Mouse (Mus musculus): Measurements from ENCODE around the gene Gm21761. TPM values are rescaled to one million over a fixed set of nuclear protein-coding genes. Genes with fewer than 3 reads are reported as not detected.
"Not testable (repeated sequence)": the region's sequence is repeated elsewhere in the genome, so short reads cannot be mapped to it uniquely, and the experiment has no call there.

The Gm21761 gene
- polyA plus RNA-seq (2012; ENCODE audit: insufficient read depth, insufficient read length, low replicate concordance, missing spikeins) = not detected in 2 replicates

- not testable (repeated sequence) for H3K27ac ChIP-seq (ENCODE audit: insufficient read depth, low read depth, low read length); H3K4me1 ChIP-seq (ENCODE audit: control insufficient read depth, insufficient read depth, low read length); H3K4me3 ChIP-seq (ENCODE audit: insufficient read depth, low read depth, low read length)
- 92% methylated on average over 2 of the region's 5 CpGs for WGBS
These were observed at the start of gene Gm21761 for GRCm38 (mm10) chr13:119929172-119929571. Gene Gm21761, minus strand, starts transcription at chr13:119929272.

DNA sequence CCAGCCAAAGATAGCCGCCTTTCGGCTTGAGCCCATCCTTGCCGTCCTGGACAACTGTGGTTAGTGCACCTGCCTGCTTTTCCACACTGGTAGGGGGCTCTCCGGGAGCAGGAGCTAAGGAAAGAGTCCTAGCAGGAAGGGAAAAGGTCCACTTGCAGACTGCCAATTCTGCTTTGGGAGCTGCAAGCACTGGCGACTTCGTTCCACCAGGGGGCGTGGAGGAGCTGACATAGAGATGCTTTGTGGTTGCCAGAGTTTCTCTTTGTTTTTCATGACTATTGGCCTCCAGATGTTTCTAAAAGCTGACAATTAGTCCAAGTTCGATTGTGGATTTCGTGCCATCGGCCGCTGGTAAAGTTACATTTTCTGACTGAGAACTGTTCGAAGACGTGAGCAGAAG, 40.1 kb upstream of the Gm21761 start:
- H3K4me1 ChIP-seq (ENCODE audit: control insufficient read depth, insufficient read depth, low read length) = not testable (repeated sequence)
- no CpG with 5 or more reads among the region's 13 CpGs for WGBS

DNA sequence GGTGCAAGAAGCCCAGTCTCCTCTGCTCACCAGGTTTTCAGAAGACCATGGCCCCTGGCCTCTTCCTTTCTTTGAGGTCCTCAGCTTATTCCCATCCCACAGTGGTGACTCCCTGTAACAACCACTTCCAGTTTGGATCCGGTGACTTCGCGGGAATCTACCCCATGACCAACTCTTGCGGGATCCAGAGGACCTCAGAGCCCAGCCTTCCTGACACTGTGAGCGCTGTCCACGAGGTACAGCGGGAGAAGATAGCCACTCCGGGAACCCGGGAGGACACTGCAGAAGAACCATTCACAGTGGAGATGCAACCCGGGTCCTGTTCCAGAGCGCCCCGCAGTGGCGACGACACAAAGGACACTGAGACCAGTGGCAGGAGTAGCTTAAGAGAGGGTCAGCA, 39.1 kb upstream of the Gm21761 start:
- WGBS = no CpG with 5 or more reads among the region's 14 CpGs
- H3K4me3 ChIP-seq (ENCODE audit: insufficient read depth, low read depth, low read length); H3K4me1 ChIP-seq (ENCODE audit: control insufficient read depth, insufficient read depth, low read length); H3K27ac ChIP-seq (ENCODE audit: insufficient read depth, low read depth, low read length): not testable (repeated sequence)

More for the DNA sequence above, 40.1 kb upstream of the Gm21761 start:
- not testable (repeated sequence) for H3K4me3 ChIP-seq (ENCODE audit: insufficient read depth, low read depth, low read length); H3K27ac ChIP-seq (ENCODE audit: insufficient read depth, low read depth, low read length)

DNA sequence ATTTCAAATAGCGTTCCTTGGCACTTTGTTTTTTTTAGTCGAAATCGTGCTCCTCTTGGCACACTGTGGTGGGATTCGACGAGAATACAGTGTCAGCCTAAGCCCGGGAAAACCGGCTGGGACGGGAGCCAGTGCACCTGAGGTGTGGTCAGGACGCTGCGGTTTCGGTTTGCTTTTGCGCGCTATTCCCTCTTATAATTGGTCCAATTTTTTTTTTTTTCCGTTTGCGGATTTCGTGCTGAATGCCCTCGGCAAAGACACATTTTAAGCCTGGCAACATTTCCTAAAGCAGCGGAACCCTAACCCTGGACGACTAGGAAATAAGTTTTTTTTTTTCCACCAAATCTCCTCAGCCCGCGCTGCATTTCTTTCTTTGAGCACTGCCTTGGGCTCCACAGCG, 36.9 kb upstream of the Gm21761 start:
- H3K4me3 ChIP-seq (ENCODE audit: insufficient read depth, low read depth, low read length); H3K27ac ChIP-seq (ENCODE audit: insufficient read depth, low read depth, low read length); H3K4me1 ChIP-seq (ENCODE audit: control insufficient read depth, insufficient read depth, low read length): not testable (repeated sequence)
- WGBS = under 1% methylated on average over 21 of the region's 22 CpGs

GRCm38 (mm10) chr13:119965302-119965952, 36.4 kb upstream of the Gm21761 start:
- not testable (repeated sequence) for H3K4me3 ChIP-seq (ENCODE audit: insufficient read depth, low read depth, low read length); H3K4me1 ChIP-seq (ENCODE audit: control insufficient read depth, insufficient read depth, low read length); H3K27ac ChIP-seq (ENCODE audit: insufficient read depth, low read depth, low read length)
- 3% methylated on average over 20 of the region's 34 CpGs for WGBS

DNA sequence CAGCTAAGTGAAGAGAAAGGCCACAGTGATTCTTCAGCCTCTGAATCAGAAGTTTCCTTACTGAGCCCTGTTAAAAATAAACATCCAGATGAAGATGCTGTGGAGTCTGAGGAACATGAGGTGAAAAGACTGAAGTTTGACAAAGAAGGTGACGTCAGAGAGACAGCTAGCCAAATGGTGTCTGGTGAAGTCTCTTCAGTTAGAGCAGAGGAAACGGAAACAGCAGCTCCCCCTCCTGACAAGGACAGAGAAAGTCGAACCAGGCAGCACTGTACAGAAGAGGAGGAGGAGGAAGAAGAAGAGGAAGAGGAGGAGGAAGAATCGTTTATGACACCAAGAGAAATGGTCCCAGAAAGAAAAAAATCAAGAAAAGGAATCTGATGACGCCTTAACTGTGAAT, 33.8 kb upstream of the Gm21761 start:
- H3K4me1 ChIP-seq (ENCODE audit: control insufficient read depth, insufficient read depth, low read length) = not testable (repeated sequence)
- no CpG with 5 or more reads among the region's 5 CpGs for WGBS

GRCm38 (mm10) chr13:119955567-119955966, 26.5 kb upstream of the Gm21761 start:
- not testable (repeated sequence) for H3K4me3 ChIP-seq (ENCODE audit: insufficient read depth, low read depth, low read length); H3K27ac ChIP-seq (ENCODE audit: insufficient read depth, low read depth, low read length); H3K4me1 ChIP-seq (ENCODE audit: control insufficient read depth, insufficient read depth, low read length)
- no CpG with 5 or more reads among the region's 5 CpGs for WGBS

More for the DNA sequence above, 33.8 kb upstream of the Gm21761 start:
- not testable (repeated sequence) for H3K4me3 ChIP-seq (ENCODE audit: insufficient read depth, low read depth, low read length); H3K27ac ChIP-seq (ENCODE audit: insufficient read depth, low read depth, low read length)

- WGBS = 90% methylated on average over 2 of the region's 2 CpGs
- H3K4me1 ChIP-seq (ENCODE audit: control insufficient read depth, insufficient read depth, low read length); H3K27ac ChIP-seq (ENCODE audit: insufficient read depth, low read depth, low read length); H3K4me3 ChIP-seq (ENCODE audit: insufficient read depth, low read depth, low read length): not testable (repeated sequence)
These were observed 26.0 kb upstream of the Gm21761 start for GRCm38 (mm10) chr13:119955089-119955488.

DNA sequence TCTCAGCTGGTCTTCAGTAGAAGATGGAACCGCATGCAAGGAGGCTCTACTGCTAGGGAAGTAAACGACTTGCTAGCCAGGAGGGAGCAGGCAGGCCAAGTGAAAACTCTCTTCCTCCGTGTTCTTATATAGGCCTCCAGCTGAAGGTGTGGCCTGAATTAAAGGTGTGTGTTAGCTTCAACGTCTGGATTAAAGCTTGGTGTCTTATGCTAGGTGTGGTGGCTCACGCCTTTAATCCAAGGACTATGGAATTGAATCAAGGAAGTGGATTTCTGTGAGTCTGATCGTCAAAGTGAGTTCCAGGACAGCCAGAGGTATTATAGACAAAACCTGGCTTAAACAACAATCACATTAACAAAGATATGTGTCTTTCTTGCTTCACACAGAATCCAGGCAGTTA, 21.6 kb upstream of the Gm21761 start, which contains the start of gene B020031M17Rik:
Gene B020031M17Rik (minus strand): TSS at position 101 of the 400 bp plus-strand sequence.
- not testable (repeated sequence) for H3K4me1 ChIP-seq (ENCODE audit: control insufficient read depth, insufficient read depth, low read length); H3K4me3 ChIP-seq (ENCODE audit: insufficient read depth, low read depth, low read length); H3K27ac ChIP-seq (ENCODE audit: insufficient read depth, low read depth, low read length)
- WGBS = 76% methylated on average over 3 of the region's 6 CpGs

- not testable (repeated sequence) for H3K27ac ChIP-seq (ENCODE audit: insufficient read depth, low read depth, low read length); H3K4me3 ChIP-seq (ENCODE audit: insufficient read depth, low read depth, low read length); H3K4me1 ChIP-seq (ENCODE audit: control insufficient read depth, insufficient read depth, low read length)
- WGBS = 77% methylated on average over 3 of the region's 3 CpGs
These were observed 4.3 kb downstream of the Gm21761 start for GRCm38 (mm10) chr13:119924597-119925340.

- H3K27ac ChIP-seq (ENCODE audit: insufficient read depth, low read depth, low read length); H3K4me1 ChIP-seq (ENCODE audit: control insufficient read depth, insufficient read depth, low read length); H3K4me3 ChIP-seq (ENCODE audit: insufficient read depth, low read depth, low read length): not testable (repeated sequence)
- 67% methylated on average over 4 of the region's 5 CpGs for WGBS
These were observed 11.9 kb downstream of the Gm21761 start for GRCm38 (mm10) chr13:119916966-119917722.

- not testable (repeated sequence) for H3K27ac ChIP-seq (ENCODE audit: insufficient read depth, low read depth, low read length); H3K4me3 ChIP-seq (ENCODE audit: insufficient read depth, low read depth, low read length); H3K4me1 ChIP-seq (ENCODE audit: control insufficient read depth, insufficient read depth, low read length)
- 65% methylated on average over 2 of the region's 2 CpGs for WGBS
These were observed 12.6 kb downstream of the Gm21761 start for GRCm38 (mm10) chr13:119916449-119916848.

DNA sequence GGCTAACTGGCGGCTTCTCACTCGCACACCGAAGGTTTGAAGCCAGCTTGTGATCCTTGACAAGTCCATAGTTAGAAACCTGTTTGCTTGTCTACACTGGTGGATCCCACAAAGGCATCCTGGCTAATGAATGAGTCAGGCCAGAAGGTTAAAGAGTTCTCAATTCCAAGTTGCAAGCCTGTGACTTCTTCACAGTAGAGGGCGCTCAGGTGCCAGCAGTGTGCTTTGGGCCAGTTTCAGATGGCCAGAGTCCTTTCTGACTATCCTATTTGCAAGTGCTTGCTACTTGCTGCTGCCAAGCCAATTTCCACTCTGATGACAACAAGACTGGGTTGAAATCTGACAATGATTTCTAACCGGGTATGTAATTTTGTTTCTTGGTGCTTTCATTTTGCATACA, 30.5 kb downstream of the Gm21761 start:
- not testable (repeated sequence) for H3K4me3 ChIP-seq (ENCODE audit: insufficient read depth, low read depth, low read length); H3K27ac ChIP-seq (ENCODE audit: insufficient read depth, low read depth, low read length); H3K4me1 ChIP-seq (ENCODE audit: control insufficient read depth, insufficient read depth, low read length)
- WGBS = 56% methylated on average over 5 of the region's 5 CpGs

DNA sequence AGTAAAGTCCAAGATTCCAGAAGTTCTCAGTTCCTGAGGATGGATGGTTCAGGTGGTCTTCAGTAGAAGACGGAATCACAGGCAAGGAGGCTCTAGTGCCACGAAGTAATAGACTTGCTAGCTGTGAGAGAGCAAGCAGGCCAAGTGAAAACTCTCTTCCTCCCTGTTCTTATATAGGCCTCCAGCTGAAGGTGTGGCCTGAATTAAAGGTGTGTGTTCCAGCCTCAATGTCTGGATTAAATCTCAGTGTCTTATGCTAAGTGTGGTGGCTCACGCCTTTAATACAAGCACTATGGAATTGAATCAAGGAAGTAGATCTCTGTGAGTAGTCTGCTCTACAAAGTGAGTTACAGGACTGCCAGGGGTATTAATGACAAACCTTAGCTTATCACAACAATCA, 34.4 kb downstream of the Gm21761 start, which contains the start of gene Tcstv1:
Gene Tcstv1 (minus strand): TSS at position 101 of the 400 bp plus-strand sequence.
- H3K27ac ChIP-seq (ENCODE audit: insufficient read depth, low read depth, low read length); H3K4me3 ChIP-seq (ENCODE audit: insufficient read depth, low read depth, low read length); H3K4me1 ChIP-seq (ENCODE audit: control insufficient read depth, insufficient read depth, low read length): not testable (repeated sequence)
- WGBS = 83% methylated on average over 3 of the region's 3 CpGs
